Mouse (Mus musculus) embryo, embryonic 10.5 days (tissue): ENCODE data around the gene Gm37240.

Experiments
- DNase-seq: peaks from one replicate; pipeline ENCODE4 v3.0.0-alpha.2; 2015; ENCODE audit warnings: low spot score

Gm37240 gene

DNA sequence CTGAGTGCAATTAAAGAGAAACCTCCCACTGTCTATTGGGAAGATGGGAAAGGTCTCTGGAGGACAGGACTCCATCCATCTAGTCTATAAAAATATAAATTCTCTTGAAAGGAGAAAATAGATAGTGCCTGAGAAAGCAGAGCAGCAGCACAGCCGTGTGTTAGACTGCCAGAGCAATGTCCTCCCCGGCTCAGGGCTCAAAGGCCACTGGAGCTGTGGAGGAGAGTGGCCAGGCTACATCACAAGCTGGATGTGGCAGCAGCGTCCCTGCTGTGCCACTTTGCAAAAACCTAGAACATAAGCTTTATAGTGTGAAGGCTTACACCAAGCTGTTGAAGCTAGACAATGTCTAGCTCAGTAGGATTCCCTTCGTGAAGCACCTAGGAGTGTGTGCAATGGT lies 138.0 kb downstream of the Gm37240 start:
- no peak for DNase-seq

DNA sequence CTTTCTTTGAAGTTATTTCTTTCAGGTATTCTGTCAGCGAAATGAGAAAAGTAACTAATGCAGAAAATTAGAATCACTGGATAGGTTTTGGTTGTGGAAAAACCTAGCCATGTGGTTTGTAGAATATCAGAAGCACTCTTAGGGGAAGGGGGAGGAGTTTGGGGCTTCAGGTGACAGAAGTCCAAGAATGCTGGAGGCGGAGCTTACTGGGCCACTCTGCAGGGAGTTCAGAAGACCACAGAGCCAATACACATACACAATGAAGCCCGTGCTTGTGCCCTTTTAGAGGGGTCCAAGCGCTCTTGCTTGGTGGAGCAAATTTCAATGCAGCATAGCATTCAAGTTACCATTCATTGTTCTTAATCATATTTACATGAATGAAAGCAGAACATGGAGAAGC lies 138.5 kb downstream of the Gm37240 start:
- peak; percentile 47 for DNase-seq

DNA sequence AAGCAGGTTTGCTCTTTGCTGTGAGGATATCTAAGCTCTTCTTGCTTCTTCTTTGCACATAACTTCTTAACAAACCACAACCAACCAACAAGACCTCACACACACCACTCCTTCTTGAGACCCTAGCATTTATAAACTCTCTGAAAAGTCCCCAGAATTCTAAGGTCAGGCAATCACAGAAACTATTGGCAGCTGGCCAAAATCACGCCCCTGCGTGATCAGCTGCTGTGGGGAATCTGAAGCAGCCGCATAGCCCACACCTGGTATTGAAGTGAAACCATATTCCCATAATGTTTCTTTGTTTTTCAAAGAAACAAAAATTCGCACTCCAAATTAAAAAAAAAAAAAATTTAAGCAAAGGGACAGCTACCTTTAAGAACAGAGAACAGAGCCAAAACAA lies 141.2 kb downstream of the Gm37240 start:
- DNase-seq, result no peak

DNA sequence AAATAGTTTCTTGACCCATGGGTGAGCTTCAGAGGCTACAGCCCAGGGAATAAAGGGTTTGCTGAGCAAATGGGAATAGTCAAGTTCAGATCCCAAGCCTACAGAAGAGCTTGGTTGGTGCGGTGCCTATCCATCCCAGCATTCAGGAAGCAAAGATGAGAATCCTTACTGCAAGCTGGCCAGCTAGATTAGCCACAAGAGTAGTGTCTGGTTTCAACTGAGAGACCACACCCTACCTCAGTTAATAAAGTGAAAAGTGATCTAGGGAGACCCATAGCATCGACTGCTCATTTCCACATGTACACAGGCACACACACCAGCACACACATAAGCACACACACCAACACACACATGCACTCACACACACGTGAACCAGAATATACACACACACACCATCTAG lies 145.6 kb downstream of the Gm37240 start:
- no peak for DNase-seq

DNA sequence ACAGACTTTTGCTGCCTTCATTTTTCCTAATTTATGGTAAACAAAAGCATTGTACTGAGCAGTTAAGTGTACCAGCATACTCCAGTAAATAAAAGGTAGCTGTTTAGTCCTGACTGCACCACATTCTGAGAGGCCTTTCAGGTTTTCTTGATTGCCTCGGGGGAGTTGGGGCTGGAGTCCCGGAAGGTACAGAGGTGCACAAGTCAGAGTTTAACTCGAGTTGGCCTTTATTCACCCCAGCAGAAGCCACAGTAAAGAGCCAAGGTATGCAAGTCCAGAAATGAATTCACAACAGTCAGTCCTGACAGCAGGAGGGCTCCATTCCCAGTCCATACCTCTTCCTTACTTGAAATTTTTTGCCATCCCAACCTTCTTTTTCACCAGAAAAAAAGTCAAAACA lies 148.7 kb downstream of the Gm37240 start:
- DNase-seq, result no peak

DNA sequence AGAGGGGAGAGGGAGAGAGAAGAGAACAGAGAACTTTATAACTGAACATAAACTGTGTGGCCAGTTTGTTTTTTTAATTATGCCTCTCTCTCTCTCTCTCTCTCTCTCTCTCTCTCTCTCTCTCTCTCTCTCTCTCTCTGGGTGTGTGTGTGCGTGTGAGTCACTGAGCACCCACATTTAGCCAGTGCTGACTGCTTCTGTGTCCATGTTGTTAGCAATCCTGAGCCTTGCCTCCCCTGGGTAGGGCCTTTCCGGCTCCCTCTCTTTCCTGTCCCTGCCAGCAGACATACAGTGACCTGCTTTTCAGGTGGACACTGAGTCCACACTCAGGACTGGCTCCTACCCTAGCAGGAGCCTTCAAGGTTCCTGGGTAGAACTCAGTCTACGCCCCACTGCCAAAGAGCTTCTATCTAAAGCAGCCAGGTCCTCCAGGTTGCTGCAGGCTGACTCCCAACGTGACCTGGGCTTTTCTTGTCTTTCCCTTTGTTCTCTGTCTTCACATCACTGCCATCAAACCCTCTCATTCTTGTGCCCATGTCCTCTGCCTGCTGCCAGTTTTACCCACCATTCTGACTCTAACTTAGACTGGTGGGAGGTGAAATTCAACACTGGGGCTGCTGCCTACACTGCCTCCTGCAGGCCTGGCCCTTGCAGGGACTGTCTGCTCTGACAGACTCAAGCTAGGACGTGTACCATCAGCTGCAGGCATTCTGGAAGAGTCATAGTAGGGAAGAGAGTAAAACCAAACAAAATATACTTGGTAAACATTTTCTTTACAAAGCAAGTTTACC lies 153.2 kb downstream of the Gm37240 start:
- DNase-seq, result no peak

DNA sequence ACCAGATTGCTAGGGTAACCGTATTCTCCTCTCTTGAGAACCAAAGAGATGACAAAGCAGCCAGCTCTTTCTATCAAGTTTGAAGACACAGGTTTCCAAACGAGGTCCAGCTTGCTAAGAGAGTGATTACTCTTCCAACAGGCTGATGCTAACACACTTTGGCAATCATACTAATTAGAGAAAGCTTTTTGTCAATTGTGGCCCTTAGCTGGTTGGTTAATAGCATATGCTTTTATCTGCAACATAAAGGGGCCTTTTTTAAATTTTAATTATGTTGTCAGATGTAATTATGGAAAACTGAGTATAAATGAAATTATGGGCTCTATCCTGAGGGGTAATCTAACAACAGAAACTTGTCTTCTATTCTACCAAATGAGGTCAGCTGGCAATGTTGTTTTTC lies 160.1 kb downstream of the Gm37240 start:
- DNase-seq, result no peak

DNA sequence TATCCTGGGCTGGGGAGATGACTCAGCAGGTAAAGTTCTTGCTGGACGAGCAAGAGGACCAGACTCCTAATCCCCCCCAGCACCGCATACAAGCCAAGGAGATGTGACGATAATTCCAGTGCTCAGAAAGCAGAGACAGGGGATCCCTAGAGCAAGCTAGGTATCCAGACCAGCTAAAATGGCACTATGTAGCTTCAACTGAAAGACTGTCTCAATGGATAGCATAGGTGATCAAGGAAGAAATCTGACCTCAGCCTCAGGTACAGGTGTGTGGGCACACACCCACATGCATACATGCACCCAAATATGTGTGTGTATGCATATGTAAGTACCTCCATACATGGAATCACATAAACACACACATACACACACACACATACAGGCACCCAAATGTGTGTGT lies 161.3 kb downstream of the Gm37240 start:
- no peak for DNase-seq

DNA sequence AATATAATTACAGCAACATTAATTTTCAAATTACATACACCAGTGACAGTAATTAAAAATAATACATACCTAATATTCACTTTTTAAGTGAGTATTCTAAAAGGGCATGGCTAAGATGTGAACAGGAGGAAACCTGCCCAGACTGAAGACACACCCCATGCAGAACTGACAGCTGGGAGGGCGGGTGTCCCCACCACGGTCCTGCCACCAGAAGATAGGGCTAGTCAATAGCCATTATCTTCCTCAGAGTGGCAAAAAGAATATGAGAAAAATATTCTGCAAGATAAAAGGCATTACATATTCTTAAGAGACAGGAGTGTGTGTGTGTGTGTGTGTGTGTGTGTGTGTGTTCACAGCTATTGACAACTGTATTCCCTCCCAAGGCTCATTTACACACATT lies 162.2 kb downstream of the Gm37240 start:
- DNase-seq, result no peak

DNA sequence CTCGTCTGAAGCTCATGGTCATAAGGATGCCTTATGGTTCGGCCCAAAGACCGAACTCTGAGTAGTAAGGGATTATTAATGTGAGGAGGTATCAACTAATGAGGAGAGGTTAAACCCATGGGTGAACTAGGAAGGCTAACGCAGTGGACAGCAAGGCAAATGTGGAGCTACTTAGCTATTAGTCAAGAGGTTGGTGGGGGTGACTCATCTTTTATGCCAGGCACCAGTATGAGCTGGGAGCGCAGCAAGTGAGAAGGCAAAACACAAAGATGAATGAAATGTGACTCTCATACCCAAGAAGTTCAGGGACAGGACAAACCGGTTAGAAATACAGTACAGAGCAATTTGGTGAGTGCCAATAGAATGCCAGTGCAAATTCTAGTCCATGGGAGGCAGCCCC lies 164.7 kb downstream of the Gm37240 start:
- no peak for DNase-seq

DNA sequence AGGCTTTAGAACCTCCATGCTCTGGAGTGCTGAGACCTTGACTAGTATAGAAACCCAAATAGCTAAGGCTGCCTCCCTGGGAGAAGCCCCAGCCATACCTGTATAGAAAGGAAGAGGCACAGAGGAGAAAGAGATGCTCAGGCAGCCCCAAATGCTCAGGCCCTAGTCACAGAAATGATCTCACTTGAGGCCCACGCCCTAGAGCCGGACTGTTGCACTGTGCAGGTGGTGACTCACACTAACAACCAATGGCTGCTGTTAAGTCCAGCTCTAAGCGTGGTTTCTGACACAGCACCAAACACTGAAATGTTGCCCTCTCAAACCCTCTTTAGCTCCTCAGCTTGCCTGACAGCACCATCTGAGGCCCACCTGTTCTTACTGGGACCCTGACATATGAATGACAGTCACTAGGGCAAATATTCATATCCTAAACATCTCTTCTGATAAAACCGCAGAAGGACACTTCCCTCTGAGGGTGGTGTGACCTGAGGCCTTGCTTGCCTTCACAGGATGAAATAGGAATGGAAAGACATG lies 171.5 kb downstream of the Gm37240 start:
- DNase-seq, result no peak

DNA sequence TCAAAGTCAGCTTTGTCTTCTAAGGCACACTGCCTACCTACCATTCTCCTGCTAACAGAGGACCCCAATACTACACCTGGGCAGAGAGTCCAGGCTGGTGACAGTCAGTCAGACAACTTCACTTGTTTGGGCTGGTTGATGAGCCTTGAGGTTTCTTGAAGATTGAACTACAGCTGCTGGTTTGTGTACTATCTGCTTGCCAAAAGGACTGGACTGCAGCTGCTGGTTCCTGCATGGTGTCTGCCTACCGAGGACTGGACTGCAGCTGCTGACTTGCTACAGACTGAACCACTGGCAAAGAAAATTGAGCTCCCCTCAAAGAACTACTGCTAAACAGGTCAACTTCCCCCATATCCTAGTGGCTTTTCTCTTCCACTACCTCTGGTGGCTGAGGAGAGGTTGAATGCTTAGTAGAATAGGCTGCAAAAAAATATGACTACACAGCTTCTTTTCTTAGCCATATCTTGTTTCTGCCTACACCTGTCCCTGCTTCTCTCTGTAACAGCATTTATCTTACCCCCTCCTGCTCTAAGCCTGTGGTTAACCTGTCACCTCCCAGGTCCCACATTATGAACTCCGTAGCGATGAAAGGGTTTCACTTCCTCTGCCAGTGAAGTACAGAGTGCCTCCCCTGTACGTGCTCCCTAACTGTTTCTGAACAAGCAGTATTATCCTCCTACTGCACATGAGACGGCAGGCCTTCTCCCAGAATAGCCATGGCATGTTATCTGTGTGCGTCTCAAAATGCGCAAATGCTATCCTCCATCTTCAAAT lies 173.2 kb downstream of the Gm37240 start:
- DNase-seq, result no peak

DNA sequence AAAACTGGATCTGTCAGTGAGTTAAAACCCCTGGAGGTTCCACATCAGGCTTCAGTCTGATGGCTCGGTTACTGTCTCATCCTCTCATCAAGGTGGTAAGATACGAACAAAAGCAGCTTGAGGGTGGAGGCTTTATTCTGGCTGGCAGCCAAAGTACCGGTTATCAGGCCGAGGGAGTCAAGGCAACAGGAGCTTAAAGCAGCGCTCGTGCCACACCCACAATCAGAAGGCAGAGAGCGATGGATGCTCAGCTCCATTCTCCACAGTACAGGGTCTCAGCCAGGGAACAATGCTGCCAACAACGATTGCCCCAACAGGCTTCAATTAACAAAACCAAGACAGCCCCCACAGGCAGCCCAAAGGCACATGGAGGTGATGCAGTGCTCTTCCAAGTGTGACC lies 176.6 kb downstream of the Gm37240 start:
- no peak for DNase-seq

DNA sequence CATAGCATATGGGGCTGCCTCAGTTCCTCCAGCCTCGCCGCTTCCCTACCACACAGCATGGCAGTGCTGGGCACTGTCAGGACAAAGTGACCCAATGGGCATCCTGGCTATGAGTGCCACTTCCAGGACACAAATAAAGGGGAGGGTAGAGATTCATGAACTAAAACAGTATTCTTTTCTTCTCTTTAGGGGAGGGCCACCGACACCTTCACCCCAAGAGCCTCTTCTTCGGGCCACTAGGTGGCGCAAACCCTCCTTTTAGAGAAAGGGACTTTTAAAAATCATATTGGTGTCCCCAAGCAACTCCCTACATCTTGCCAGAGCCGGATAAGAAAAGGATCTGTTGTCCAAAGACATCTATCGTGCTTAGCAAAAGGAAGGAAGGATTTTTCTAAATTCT lies 179.9 kb downstream of the Gm37240 start:
- DNase-seq, result peak; percentile 70

DNA sequence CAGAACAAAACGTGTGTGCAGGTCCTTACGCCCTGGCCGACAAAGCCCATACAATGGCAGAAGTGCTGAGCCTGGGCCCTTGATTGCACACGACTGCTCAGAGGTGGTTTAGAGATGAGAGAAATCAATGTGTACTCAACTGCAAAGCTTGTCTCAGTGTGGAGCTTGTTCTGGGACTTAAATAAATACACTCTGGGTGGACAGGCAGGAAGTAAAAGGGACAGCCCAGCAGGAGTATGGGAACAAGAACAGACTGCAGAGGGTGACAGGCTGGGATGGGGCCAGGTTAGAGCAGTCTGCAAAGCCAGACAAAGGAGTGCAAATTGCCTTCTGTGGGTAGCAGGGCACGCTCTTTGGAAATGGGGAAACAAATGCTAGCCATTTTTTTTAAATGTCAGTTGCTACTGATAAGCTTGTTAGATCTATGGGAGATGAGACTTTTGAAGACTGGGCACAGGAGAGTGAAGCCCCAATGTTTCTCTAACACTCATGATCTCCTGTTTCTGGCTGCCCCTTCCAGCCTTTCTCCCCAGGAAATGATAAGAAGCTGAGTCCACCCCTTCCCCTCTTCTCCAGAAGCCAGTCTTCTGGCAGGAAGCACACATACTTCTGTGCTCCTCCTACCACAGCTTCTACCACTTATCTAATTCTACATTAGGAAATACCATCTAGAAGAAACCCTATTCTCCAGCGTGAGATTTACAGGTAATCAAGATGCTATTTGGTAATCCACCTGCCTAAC lies 184.0 kb downstream of the Gm37240 start:
- DNase-seq, result peak; percentile 5

DNA sequence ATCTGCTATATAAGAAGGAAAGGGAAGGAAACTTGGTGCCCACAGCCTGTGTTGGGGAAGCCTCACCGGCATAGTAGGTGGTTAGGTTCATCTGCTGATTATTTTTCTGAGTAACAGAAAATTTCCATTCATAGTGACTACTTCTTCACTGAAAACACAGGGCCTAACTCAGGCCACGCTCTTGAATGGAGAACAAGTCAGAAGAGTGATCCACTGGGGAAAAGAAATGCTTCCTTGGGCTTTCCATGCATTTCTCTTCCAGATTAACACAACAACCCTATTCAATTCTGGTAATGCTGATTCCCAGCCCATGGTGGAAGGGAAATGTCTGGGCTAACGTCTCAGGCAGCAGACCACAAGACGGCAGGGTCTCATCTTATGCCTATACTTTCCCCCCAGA lies 188.8 kb downstream of the Gm37240 start:
- no peak for DNase-seq

DNA sequence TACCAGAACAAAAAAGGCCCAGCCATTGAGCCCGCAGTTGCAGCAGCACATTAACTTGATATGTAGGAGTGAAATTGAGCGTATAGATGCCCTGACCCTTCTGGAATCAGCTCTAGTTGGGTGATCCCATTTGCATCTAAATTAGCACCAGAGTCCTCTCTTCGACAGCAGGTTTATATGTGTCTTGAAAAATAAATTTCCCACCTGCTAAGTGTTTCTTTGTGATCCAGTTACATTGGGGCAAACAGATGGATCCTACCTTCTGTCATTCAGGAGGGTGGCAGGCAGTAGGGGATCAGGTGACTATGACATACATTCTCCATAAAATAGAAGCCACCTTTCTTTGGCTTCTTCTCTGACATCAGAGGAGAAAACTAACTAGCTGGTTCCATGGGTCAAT lies 192.3 kb downstream of the Gm37240 start:
- DNase-seq, result no peak

DNA sequence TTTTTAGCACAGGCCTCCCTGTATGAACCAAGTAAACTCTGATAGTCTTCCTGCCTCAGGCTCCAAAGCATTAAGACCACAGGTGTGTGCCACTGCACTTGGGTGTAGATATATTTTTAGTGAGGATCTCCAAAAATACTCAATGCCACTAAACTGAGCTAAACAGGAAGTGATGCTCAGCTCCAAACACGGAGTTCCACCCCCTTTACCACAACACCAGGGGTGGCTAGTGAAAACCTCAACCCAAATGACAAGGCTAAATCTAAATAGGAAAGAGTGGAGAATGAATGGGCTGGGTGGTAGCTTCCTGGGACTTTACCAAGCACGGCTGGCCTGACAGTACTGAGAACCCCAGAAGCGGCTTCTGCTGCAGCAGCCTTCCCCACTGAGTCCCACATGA lies 194.3 kb downstream of the Gm37240 start:
- no peak for DNase-seq

DNA sequence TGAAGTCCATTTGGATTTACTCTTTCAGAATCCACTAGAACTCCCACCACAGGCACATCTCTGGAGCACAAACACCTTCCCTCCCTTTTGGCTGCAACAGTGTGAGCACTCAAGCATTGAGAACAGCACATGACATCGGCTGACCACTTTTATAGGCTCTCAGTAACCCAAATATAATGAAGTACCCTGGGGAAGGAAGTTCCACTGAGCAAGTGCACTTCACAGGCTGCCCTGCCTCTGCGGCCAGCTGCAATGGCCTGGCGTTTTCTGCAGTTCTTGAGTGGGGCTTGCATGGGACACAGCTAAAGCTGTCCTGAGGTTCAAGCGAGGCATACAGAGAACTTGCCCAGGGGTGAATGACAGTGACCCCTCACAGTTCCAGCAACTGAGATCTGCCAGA lies 196.2 kb downstream of the Gm37240 start:
- DNase-seq, result no peak

DNA sequence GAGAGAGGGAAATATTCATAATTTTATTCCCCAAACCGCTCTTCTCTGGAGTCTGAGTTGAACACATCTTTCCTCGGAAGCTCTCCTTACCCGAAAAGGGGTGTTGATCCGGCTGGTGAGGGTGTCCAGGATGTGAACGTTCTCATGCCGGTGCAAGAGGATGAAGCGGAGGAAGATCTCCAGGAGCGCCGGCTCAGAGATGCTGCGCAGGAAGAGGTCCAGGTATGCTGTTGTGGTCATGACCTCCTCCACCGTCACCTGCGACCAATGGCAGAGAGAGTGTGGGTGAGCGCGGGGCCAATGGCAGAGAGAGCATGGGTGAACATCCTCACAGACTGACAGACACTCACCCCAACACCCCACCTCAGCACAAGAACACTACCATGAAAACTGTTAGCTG lies 199.0 kb downstream of the Gm37240 start:
- DNase-seq, result no peak

DNA sequence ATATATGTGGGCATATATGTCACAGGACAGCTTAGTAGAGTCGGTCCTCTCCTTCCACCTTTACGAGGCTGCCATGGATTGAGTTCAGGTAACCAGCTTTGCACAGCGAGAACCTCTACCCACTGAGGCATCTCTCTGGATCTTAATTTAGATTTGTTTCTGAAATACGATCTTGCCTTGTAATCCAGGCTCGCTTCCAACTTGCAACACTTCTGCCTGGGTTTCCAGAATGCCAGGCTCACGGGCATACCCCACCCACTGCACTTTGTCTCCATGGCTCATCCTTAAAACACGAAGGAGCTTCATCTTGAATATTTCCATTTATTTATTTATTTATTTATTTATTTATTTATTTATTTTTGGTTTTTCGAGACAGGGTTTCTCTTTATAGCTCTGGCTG lies 202.0 kb downstream of the Gm37240 start:
- no peak for DNase-seq

DNA sequence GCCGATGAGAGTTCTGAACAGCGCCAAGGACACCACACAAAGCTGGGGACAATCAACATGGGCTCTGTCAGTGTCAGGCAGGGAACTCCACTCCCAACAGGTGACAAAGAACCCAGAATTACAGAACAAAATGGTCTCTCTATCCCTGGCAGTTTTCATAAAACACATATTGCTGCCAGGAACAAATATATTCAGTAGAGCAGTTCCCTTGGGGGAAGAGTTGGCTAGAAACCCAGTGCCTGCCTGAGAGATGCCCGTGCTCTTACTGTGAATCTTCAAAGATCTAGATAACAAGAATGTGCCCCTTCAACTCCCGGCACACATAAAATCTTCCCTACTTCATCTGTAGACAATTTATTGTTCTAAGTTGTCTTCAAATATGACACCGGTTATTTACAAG lies 203.7 kb downstream of the Gm37240 start:
- DNase-seq, result no peak

DNA sequence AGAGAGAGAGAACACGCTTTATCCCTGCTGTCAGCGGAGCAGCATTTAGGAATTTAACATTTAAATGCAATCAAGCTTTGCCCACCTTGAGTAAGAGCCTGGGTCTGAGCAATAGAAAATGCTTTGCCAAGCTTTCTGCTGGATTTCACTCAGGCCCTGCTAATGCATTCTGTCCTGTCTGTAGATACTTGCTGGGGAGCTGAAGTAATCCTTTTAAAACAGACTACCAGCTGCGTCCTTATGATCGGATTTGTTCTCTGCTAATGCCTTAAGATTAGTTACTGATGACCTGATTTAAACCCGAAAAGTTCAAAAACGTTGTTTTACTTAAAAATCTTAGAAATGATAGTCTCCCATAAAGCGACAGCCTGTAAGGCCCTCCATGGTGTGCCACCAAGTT lies 206.2 kb downstream of the Gm37240 start:
- DNase-seq, result no peak
